Mouse (Mus musculus): Measurements from ENCODE around the gene Myoz2. TPM values are rescaled to one million over a fixed set of nuclear protein-coding genes. Genes with fewer than 3 reads are reported as not detected.

Gene Myoz2
- polyA plus RNA-seq, 1 experiment = not detected

GRCm38 (mm10) chr3:122986386-122986785 is 48.4 kb downstream of the Myoz2 start:
- TF ChIP-seq CTCF (IDR thresholded peaks at IDR 0.05; ENCODE audit: extremely low read depth, insufficient read depth, insufficient read length, insufficient replicate concordance) = no peak
- TF ChIP-seq POLR2A (IDR thresholded peaks at IDR 0.05; ENCODE audit: low read depth, low read length) = no peak
- no peak overlapping the region for H3K27ac ChIP-seq (ENCODE audit: insufficient read depth, low read length)
- H3K4me1 ChIP-seq (ENCODE audit: control insufficient read depth, insufficient read depth, insufficient read length) = no peaks in the 10 kb centered on the region
- H3K36me3 ChIP-seq (ENCODE audit: control insufficient read depth, insufficient read depth, low read length) = no peaks in the 10 kb centered on the region
- WGBS = 63% methylated on average over 1 of the region's 1 CpGs
- DNase-seq (ENCODE audit: low read depth in 1 of 2, low spot score in 2 of 2) = no peak
- no peaks in the 10 kb centered on the region for H3K27me3 ChIP-seq (ENCODE audit: control insufficient read depth, insufficient read depth, low read length)
- H3K4me3 ChIP-seq (ENCODE audit: extremely low read depth, insufficient read depth, insufficient read length) = no peak overlapping the region

GRCm38 (mm10) chr3:122985183-122985944 is 49.5 kb downstream of the Myoz2 start:
- WGBS = 32% methylated on average over 13 of the region's 13 CpGs
- Histone ChIP-seq H3K36me3 (ENCODE audit: control insufficient read depth, insufficient read depth, low read length) (no peaks in the 10 kb centered on the region), H3K27ac (ENCODE audit: insufficient read depth, low read length) (no peak overlapping the region), H3K4me1 (ENCODE audit: control insufficient read depth, insufficient read depth, insufficient read length) (no peaks in the 10 kb centered on the region), H3K4me3 (ENCODE audit: extremely low read depth, insufficient read depth, insufficient read length) (no peak overlapping the region; the same call in 1 of the 2 replicates), H3K27me3 (ENCODE audit: control insufficient read depth, insufficient read depth, low read length) (no peaks in the 10 kb centered on the region)
- TF ChIP-seq POLR2A (IDR thresholded peaks at IDR 0.05; ENCODE audit: low read depth, low read length) (no peak), CTCF (IDR thresholded peaks at IDR 0.05; ENCODE audit: extremely low read depth, insufficient read depth, insufficient read length, insufficient replicate concordance) (no peak)
- no peak for DNase-seq (ENCODE audit: low read depth in 1 of 2, low spot score in 2 of 2)

GRCm38 (mm10) chr3:122984249-122985182 is 50.3 kb downstream of the Myoz2 start, which contains the start of gene Usp53:
Usp53 (minus strand) TSS chr3:122984510.
- TF ChIP-seq CTCF (IDR thresholded peaks at IDR 0.05; ENCODE audit: extremely low read depth, insufficient read depth, insufficient read length, insufficient replicate concordance) (no peak), POLR2A (IDR thresholded peaks at IDR 0.05; ENCODE audit: low read depth, low read length) (peak; percentile 51)
- H3K36me3 ChIP-seq (ENCODE audit: control insufficient read depth, insufficient read depth, low read length) = no peaks in the 10 kb centered on the region
- DNase-seq (ENCODE audit: low read depth in 1 of 2, low spot score in 2 of 2) = peak; percentile 78 to 89
- no peaks in the 10 kb centered on the region for H3K4me1 ChIP-seq (ENCODE audit: control insufficient read depth, insufficient read depth, insufficient read length)
- H3K27me3 ChIP-seq (ENCODE audit: control insufficient read depth, insufficient read depth, low read length) = no peaks in the 10 kb centered on the region
- H3K4me3 ChIP-seq (ENCODE audit: extremely low read depth, insufficient read depth, insufficient read length) = peak within 1 kb of the TSS; percentile 95
- peak within 1 kb of the TSS; percentile 89 for H3K27ac ChIP-seq (ENCODE audit: insufficient read depth, low read length)
- WGBS = under 1% methylated on average over 90 of the region's 94 CpGs

- TF ChIP-seq CTCF (IDR thresholded peaks at IDR 0.05; ENCODE audit: extremely low read depth, insufficient read depth, insufficient read length, insufficient replicate concordance) (no peak), POLR2A (IDR thresholded peaks at IDR 0.05; ENCODE audit: low read depth, low read length) (no peak)
- H3K4me1 ChIP-seq (ENCODE audit: control insufficient read depth, insufficient read depth, insufficient read length) = no peaks in the 10 kb centered on the region
- under 1% methylated on average over 30 of the region's 30 CpGs for whole genome bisulfite sequencing
- no peaks in the 10 kb centered on the region for H3K27me3 ChIP-seq (ENCODE audit: control insufficient read depth, insufficient read depth, low read length)
- H3K36me3 ChIP-seq (ENCODE audit: control insufficient read depth, insufficient read depth, low read length) = no peaks in the 10 kb centered on the region; the same call in 1 of the 2 replicates
- H3K27ac ChIP-seq (ENCODE audit: insufficient read depth, low read length) = peak overlapping the region; percentile 89
- peak overlapping the region; percentile 95 for H3K4me3 ChIP-seq (ENCODE audit: extremely low read depth, insufficient read depth, insufficient read length)
- peak; percentile 18 to 62 for DNase-seq (ENCODE audit: low read depth in 1 of 2, low spot score in 2 of 2)
Measured at GRCm38 (mm10) chr3:122983849-122984248, 51.0 kb downstream of the Myoz2 start.

- TF ChIP-seq POLR2A (IDR thresholded peaks at IDR 0.05; ENCODE audit: low read depth, low read length) = no peak
- no peak for TF ChIP-seq CTCF (IDR thresholded peaks at IDR 0.05; ENCODE audit: extremely low read depth, insufficient read depth, insufficient read length, insufficient replicate concordance)
- DNase-seq (ENCODE audit: low read depth in 1 of 2, low spot score in 2 of 2) = no peak
- Histone ChIP-seq H3K4me1 (ENCODE audit: control insufficient read depth, insufficient read depth, insufficient read length) (no peaks in the 10 kb centered on the region), H3K36me3 (ENCODE audit: control insufficient read depth, insufficient read depth, low read length) (peaks cover 1% of the 10 kb centered on the region; the same call in 1 of the 2 replicates), H3K27ac (ENCODE audit: insufficient read depth, low read length) (no peak overlapping the region), H3K27me3 (ENCODE audit: control insufficient read depth, insufficient read depth, low read length) (no peaks in the 10 kb centered on the region), H3K4me3 (ENCODE audit: extremely low read depth, insufficient read depth, insufficient read length) (no peak overlapping the region)
- WGBS = 83% methylated on average over 1 of the region's 1 CpGs
Measured at GRCm38 (mm10) chr3:122975964-122976363, 58.9 kb downstream of the Myoz2 start.

GRCm38 (mm10) chr3:122975363-122975762 is 59.5 kb downstream of the Myoz2 start:
- H3K4me1 ChIP-seq (ENCODE audit: control insufficient read depth, insufficient read depth, insufficient read length) = no peaks in the 10 kb centered on the region
- no peak overlapping the region for H3K4me3 ChIP-seq (ENCODE audit: extremely low read depth, insufficient read depth, insufficient read length)
- TF ChIP-seq CTCF (IDR thresholded peaks at IDR 0.05; ENCODE audit: extremely low read depth, insufficient read depth, insufficient read length, insufficient replicate concordance) = no peak
- TF ChIP-seq POLR2A (IDR thresholded peaks at IDR 0.05; ENCODE audit: low read depth, low read length) = no peak
- 71% methylated on average over 4 of the region's 4 CpGs for WGBS
- H3K27ac ChIP-seq (ENCODE audit: insufficient read depth, low read length) = no peak overlapping the region
- no peak for DNase-seq (ENCODE audit: low read depth in 1 of 2, low spot score in 2 of 2)
- H3K27me3 ChIP-seq (ENCODE audit: control insufficient read depth, insufficient read depth, low read length) = no peaks in the 10 kb centered on the region
- peaks cover 1% of the 10 kb centered on the region; the same call in 1 of the 2 replicates for H3K36me3 ChIP-seq (ENCODE audit: control insufficient read depth, insufficient read depth, low read length)

Data from spleen, adult 2 months (tissue).